Mouse (Mus musculus) mature B cell (primary cell): ENCODE results near the gene Gucy1b2.

Experiments used
- in situ Hi-C: fragments of 300-500 bp; cut with MboI; formaldehyde crosslinking; loops from 2 replicates; pipeline ENCODE4 v1.14.3; 2019

Gene Gucy1b2

GRCm38 (mm10) chr14:62370819-62371218 lies 85.3 kb downstream of the Gucy1b2 start:
- in situ Hi-C loops = no loop called here

GRCm38 (mm10) chr14:62363774-62364173 lies 92.3 kb downstream of the Gucy1b2 start:
- in situ Hi-C loops = no loop called here

- in situ Hi-C loops = no loop called here
These were observed 94.7 kb downstream of the Gucy1b2 start for GRCm38 (mm10) chr14:62361263-62361980.

- in situ Hi-C loops = no loop called here
These were observed 100.9 kb downstream of the Gucy1b2 start for GRCm38 (mm10) chr14:62355201-62355600.

- in situ Hi-C loops = no loop called here
These were observed 102.3 kb downstream of the Gucy1b2 start for GRCm38 (mm10) chr14:62353793-62354192.

GRCm38 (mm10) chr14:62353372-62353771 lies 102.7 kb downstream of the Gucy1b2 start:
- in situ Hi-C loops = no loop called here

- in situ Hi-C loops = no loop called here
These were observed 105.2 kb downstream of the Gucy1b2 start for GRCm38 (mm10) chr14:62350890-62351289.

GRCm38 (mm10) chr14:62350186-62350585 lies 105.9 kb downstream of the Gucy1b2 start:
- in situ Hi-C loops = no loop called here

GRCm38 (mm10) chr14:62349786-62350185 lies 106.3 kb downstream of the Gucy1b2 start:
- in situ Hi-C loops = no loop called here

- in situ Hi-C loops = no loop called here
These were observed 109.0 kb downstream of the Gucy1b2 start for GRCm38 (mm10) chr14:62347103-62347502.

- in situ Hi-C loops = no loop called here
These were observed 109.5 kb downstream of the Gucy1b2 start for GRCm38 (mm10) chr14:62346570-62346969.
